13 mouse cellular contexts compared by ENCODE assay signal in genomic region chr12:117627311-117627710, GRCm38 (mm10).
DNase-seq lines count a peak whose midpoint lies in the region; ATAC-seq and TF ChIP-seq lines count a peak whose summit lies in the region.
"Had no signal": no experiment of that assay in that cellular context is flagged by ENCODE, and none has a peak within 500 bp of the region (broad histone marks: within the 10 kb centered on the region; RNA-seq: fewer than 3 reads in every experiment).

No protein-coding gene starts in this region.

- H3K9ac ChIP-seq in embryonic facial prominence, embryonic 14.5 days (ENCODE audit: low read depth, low read length), result no peak overlapping the region
- H3K9ac ChIP-seq in intestine, postnatal 0 days (ENCODE audit: low read depth, low read length), result no peak overlapping the region
- no peak overlapping the region for H3K9ac ChIP-seq in neural tube, embryonic 14.5 days (replicated peaks; ENCODE audit: low read depth, low read length)

- no peaks in the 10 kb centered on the region for H3K27me3 ChIP-seq in embryonic facial prominence, embryonic 14.5 days (replicated peaks; ENCODE audit: control insufficient read depth, insufficient read depth, low read length)
- no peaks in the 10 kb centered on the region for H3K27me3 ChIP-seq in intestine, postnatal 0 days (replicated peaks; ENCODE audit: control insufficient read depth, insufficient read depth, low read length)
- no peaks in the 10 kb centered on the region; the same call in none of the 2 replicates for H3K27me3 ChIP-seq in neural tube, embryonic 14.5 days (ENCODE audit: control insufficient read depth, insufficient read depth, low read length)

- intact Hi-C loops in left cerebral cortex, postnatal 4 days (cut with DNase I), result no loop called here

- no peaks in the 10 kb centered on the region for H3K36me3 ChIP-seq in embryonic facial prominence, embryonic 14.5 days (ENCODE audit: control insufficient read depth, insufficient read depth, low read length)
- no peaks in the 10 kb centered on the region for H3K36me3 ChIP-seq in intestine, postnatal 0 days (ENCODE audit: control insufficient read depth, insufficient read depth)
- no peaks in the 10 kb centered on the region for H3K36me3 ChIP-seq in neural tube, embryonic 14.5 days (ENCODE audit: control insufficient read depth, insufficient read depth, low read length)

- peaks cover 3% of the 10 kb centered on the region; the same call in 1 of the 2 replicates for H3K4me1 ChIP-seq in embryonic facial prominence, embryonic 14.5 days (ENCODE audit: control insufficient read depth, insufficient read depth, low read length)
- no peaks in the 10 kb centered on the region for H3K4me1 ChIP-seq in intestine, postnatal 0 days (replicated peaks; ENCODE audit: control insufficient read depth, insufficient read depth, low read length)
- H3K4me1 ChIP-seq in neural tube, embryonic 14.5 days (ENCODE audit: control insufficient read depth, insufficient read depth, low read length), result peaks cover 15% of the 10 kb centered on the region; the same call in 1 of the 2 replicates

- H3K4me3 ChIP-seq in embryonic facial prominence, embryonic 14.5 days (ENCODE audit: low read depth, low read length), result no peak overlapping the region
- no peak overlapping the region for H3K4me3 ChIP-seq in intestine, postnatal 0 days (ENCODE audit: low read depth, low read length)
- no peak overlapping the region for H3K4me3 ChIP-seq in neural tube, embryonic 14.5 days (ENCODE audit: low read depth, low read length)

- no peak overlapping the region for H3K4me2 ChIP-seq in embryonic facial prominence, embryonic 14.5 days (ENCODE audit: low read depth, low read length)
- H3K4me2 ChIP-seq in intestine, postnatal 0 days (replicated peaks; ENCODE audit: low read depth), result no peak overlapping the region
- no peak overlapping the region for H3K4me2 ChIP-seq in neural tube, embryonic 14.5 days (ENCODE audit: low read depth, low read length)

- DNase-seq in left cerebral cortex, postnatal 4 days, result peak; percentile 27
- no peak for DNase-seq in left cerebral cortex, adult 11 months (ENCODE audit: low spot score)
- peak; percentile 54 for DNase-seq in embryonic facial prominence, embryonic 14.5 days (ENCODE audit: low spot score)
- no peak for DNase-seq in liver
- no peak for DNase-seq in adrenal gland, postnatal 14 days
- no peak for DNase-seq in gastrocnemius, postnatal 25 days
- DNase-seq: adrenal gland, adult 8-10 months; gastrocnemius, postnatal 10 days; right cerebral cortex, postnatal 14 days; thymus, adult 18-20 months had no signal

- WGBS in embryonic facial prominence, embryonic 14.5 days, result 47% methylated on average over 2 of the region's 2 CpGs
- WGBS in intestine, postnatal 0 days, result 26% methylated on average over 2 of the region's 2 CpGs
- WGBS in neural tube, embryonic 14.5 days, result 7% methylated on average over 2 of the region's 2 CpGs

- H3K27ac ChIP-seq in embryonic facial prominence, embryonic 14.5 days (replicated peaks; ENCODE audit: low read depth, low read length), result no peak overlapping the region
- H3K27ac ChIP-seq in intestine, postnatal 0 days (ENCODE audit: low read depth, low read length), result no peak overlapping the region
- H3K27ac ChIP-seq in neural tube, embryonic 14.5 days (ENCODE audit: low read depth, low read length), result no peak overlapping the region

- TF ChIP-seq CTCF in intestine, postnatal 0 days (IDR thresholded peaks at IDR 0.05; ENCODE audit: low read depth), result no peak

- ATAC-seq in embryonic facial prominence, embryonic 14.5 days (ENCODE audit: low read depth), result peak; percentile 89; the same call in 1 of the 2 replicates
- ATAC-seq in intestine, postnatal 0 days, result peak; percentile 41; the same call in 1 of the 2 replicates
- ATAC-seq in neural tube, embryonic 14.5 days (ENCODE audit: low read depth), result peak; percentile 96
- ATAC-seq: inflammation-experienced regulatory T-cells, adult 6 months had no signal

- no peaks in the 10 kb centered on the region for H3K9me3 ChIP-seq in embryonic facial prominence, embryonic 14.5 days (ENCODE audit: control insufficient read depth, low read length)
- H3K9me3 ChIP-seq in intestine, postnatal 0 days (ENCODE audit: control insufficient read depth), result no peaks in the 10 kb centered on the region
- H3K9me3 ChIP-seq in neural tube, embryonic 14.5 days (ENCODE audit: control insufficient read depth, low read length), result no peaks in the 10 kb centered on the region

Comparison
In these comparisons a context has a peak if more than half of its experiments do, and no peak if none do; other contexts are left out.
1. DNase-seq: peak in left cerebral cortex, postnatal 4 days (single experiment) and embryonic facial prominence, embryonic 14.5 days (single experiment); none in left cerebral cortex, adult 11 months (single experiment), liver (single experiment), adrenal gland, postnatal 14 days (single experiment) and gastrocnemius, postnatal 25 days (single experiment).
2. ATAC-seq: peak in every context shown above with its lines; median percentile 96 in neural tube, embryonic 14.5 days; 89 in embryonic facial prominence, embryonic 14.5 days; 41 in intestine, postnatal 0 days.